Mouse (Mus musculus): ENCODE data around the gene Chsy1. TPM values are rescaled to one million over a fixed set of nuclear protein-coding genes. Genes with fewer than 3 reads are reported as not detected.

Chsy1 gene
- polyA plus RNA-seq, 1 experiment from 2014 or later: 9.9 TPM

DNA sequence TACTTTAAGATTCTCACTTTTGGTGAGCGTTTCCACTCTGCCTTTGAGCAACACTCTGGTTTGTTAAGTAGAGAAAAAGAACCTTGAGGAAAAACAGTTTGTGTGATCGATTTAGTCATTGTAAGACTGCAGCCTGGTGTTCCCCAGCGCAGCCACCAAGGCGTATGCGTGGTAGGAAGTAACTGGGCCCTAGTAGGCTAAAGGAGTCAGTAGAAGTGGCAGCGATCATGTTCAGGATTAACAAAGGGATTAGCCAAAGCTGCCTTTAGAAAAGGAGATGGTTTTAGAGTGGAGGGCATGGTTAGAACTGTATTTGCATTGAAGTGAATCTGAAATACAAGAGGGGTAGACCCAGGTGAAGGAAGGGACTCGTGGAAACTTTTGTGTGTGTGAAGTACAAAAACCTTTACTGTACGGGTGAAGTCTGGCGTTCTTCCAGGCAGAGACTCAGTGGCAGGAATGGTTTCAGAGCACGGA is 1.4 kb downstream of the Chsy1 start:
- Histone ChIP-seq H3K36me3 (no peaks in the 10 kb centered on the region), H3K4me2 (peak overlapping the region; percentile 98), H3K4me3 (replicated peaks) (peak overlapping the region; percentile 95), H3K9ac (replicated peaks) (peak overlapping the region; percentile 93), H3K9me3 (replicated peaks) (no peaks in the 10 kb centered on the region), H3K4me1 (peaks cover 48% of the 10 kb centered on the region), H3K27ac (replicated peaks) (peak overlapping the region; percentile 90), H3K27me3 (replicated peaks) (0 out of 2 replicates have a peak, but pooled peaks cover 3% of the 10 kb centered on the region)
- 2% methylated on average over 10 of the region's 10 CpGs for WGBS
- ATAC-seq (ENCODE audit: low FRiP score): no peak

- Histone ChIP-seq H3K9me3 (replicated peaks) (no peaks in the 10 kb centered on the region), H3K4me1 (peaks cover 52% of the 10 kb centered on the region), H3K4me3 (replicated peaks) (peak overlapping the region; percentile 95), H3K27me3 (replicated peaks) (0 out of 2 replicates have a peak, but pooled peaks cover 3% of the 10 kb centered on the region), H3K36me3 (no peaks in the 10 kb centered on the region), H3K27ac (replicated peaks) (no peak overlapping the region; the same call in 1 of the 2 replicates), H3K4me2 (peak overlapping the region; percentile 98), H3K9ac (replicated peaks) (peak overlapping the region; percentile 93; the same call in 1 of the 2 replicates)
- 56% methylated on average over 10 of the region's 10 CpGs for WGBS
- no peak for ATAC-seq (ENCODE audit: low FRiP score)
These were observed 1.9 kb downstream of the Chsy1 start for GRCm38 (mm10) chr7:66111211-66111610.

GRCm38 (mm10) chr7:66113561-66113960 is 4.2 kb downstream of the Chsy1 start:
- H3K36me3 ChIP-seq: no peaks in the 10 kb centered on the region
- H3K4me2 ChIP-seq: peak overlapping the region; percentile 23
- WGBS: 83% methylated on average over 3 of the region's 3 CpGs

GRCm38 (mm10) chr7:66115821-66116343 is 6.6 kb downstream of the Chsy1 start:
- no peaks in the 10 kb centered on the region for H3K27me3 ChIP-seq (replicated peaks)
- no peaks in the 10 kb centered on the region for H3K9me3 ChIP-seq (replicated peaks)
- 79% methylated on average over 11 of the region's 11 CpGs for WGBS
- H3K4me3 ChIP-seq (replicated peaks): no peak overlapping the region
- H3K4me1 ChIP-seq: peaks cover 67% of the 10 kb centered on the region
- no peak overlapping the region for H3K27ac ChIP-seq (replicated peaks)
- no peak for ATAC-seq (ENCODE audit: low FRiP score)
- H3K4me2 ChIP-seq: no peak overlapping the region
- no peak overlapping the region for H3K9ac ChIP-seq (replicated peaks)
- no peaks in the 10 kb centered on the region for H3K36me3 ChIP-seq

More at GRCm38 (mm10) chr7:66113561-66113960, 4.2 kb downstream of the Chsy1 start:
- Histone ChIP-seq H3K27ac (replicated peaks) (no peak overlapping the region), H3K4me3 (replicated peaks) (no peak overlapping the region), H3K27me3 (replicated peaks) (no peaks in the 10 kb centered on the region), H3K4me1 (peaks cover 61% of the 10 kb centered on the region), H3K9ac (replicated peaks) (no peak overlapping the region), H3K9me3 (replicated peaks) (no peaks in the 10 kb centered on the region)
- no peak for ATAC-seq (ENCODE audit: low FRiP score)

- H3K4me3 ChIP-seq (replicated peaks): no peak overlapping the region
- no peaks in the 10 kb centered on the region for H3K36me3 ChIP-seq
- H3K4me1 ChIP-seq: peaks cover 61% of the 10 kb centered on the region
- 83% methylated on average over 8 of the region's 8 CpGs for WGBS
- no peaks in the 10 kb centered on the region for H3K27me3 ChIP-seq (replicated peaks)
- no peak for ATAC-seq (ENCODE audit: low FRiP score)
- H3K9ac ChIP-seq (replicated peaks): no peak overlapping the region
- no peak overlapping the region for H3K27ac ChIP-seq (replicated peaks)
- no peaks in the 10 kb centered on the region for H3K9me3 ChIP-seq (replicated peaks)
- H3K4me2 ChIP-seq: no peak overlapping the region
These were observed 7.7 kb downstream of the Chsy1 start for GRCm38 (mm10) chr7:66116906-66117482.

GRCm38 (mm10) chr7:66118046-66118445 is 8.7 kb downstream of the Chsy1 start:
- no peaks in the 10 kb centered on the region for H3K9me3 ChIP-seq (replicated peaks)
- H3K4me2 ChIP-seq: no peak overlapping the region
- no peaks in the 10 kb centered on the region for H3K36me3 ChIP-seq
- WGBS: 82% methylated on average over 3 of the region's 3 CpGs
- no peak overlapping the region for H3K27ac ChIP-seq (replicated peaks)
- peaks cover 54% of the 10 kb centered on the region for H3K4me1 ChIP-seq
- no peaks in the 10 kb centered on the region for H3K27me3 ChIP-seq (replicated peaks)
- no peak overlapping the region for H3K4me3 ChIP-seq (replicated peaks)
- H3K9ac ChIP-seq (replicated peaks): no peak overlapping the region
- no peak for ATAC-seq (ENCODE audit: low FRiP score)

- H3K36me3 ChIP-seq: no peaks in the 10 kb centered on the region
- no peaks in the 10 kb centered on the region for H3K9me3 ChIP-seq (replicated peaks)
- WGBS: 63% methylated on average over 7 of the region's 7 CpGs
- peaks cover 47% of the 10 kb centered on the region for H3K4me1 ChIP-seq
- ATAC-seq (ENCODE audit: low FRiP score): no peak
- no peak overlapping the region for H3K9ac ChIP-seq (replicated peaks)
- no peak overlapping the region for H3K27ac ChIP-seq (replicated peaks)
- H3K27me3 ChIP-seq (replicated peaks): no peaks in the 10 kb centered on the region
- H3K4me2 ChIP-seq: no peak overlapping the region
- H3K4me3 ChIP-seq (replicated peaks): no peak overlapping the region
These were observed 9.5 kb downstream of the Chsy1 start for GRCm38 (mm10) chr7:66118796-66119195.

GRCm38 (mm10) chr7:66120139-66120538 is 10.8 kb downstream of the Chsy1 start:
- Histone ChIP-seq H3K4me2 (no peak overlapping the region), H3K27ac (replicated peaks) (no peak overlapping the region; the same call in 1 of the 2 replicates), H3K9ac (replicated peaks) (no peak overlapping the region), H3K4me3 (replicated peaks) (no peak overlapping the region), H3K9me3 (replicated peaks) (no peaks in the 10 kb centered on the region), H3K36me3 (no peaks in the 10 kb centered on the region), H3K4me1 (peaks cover 40% of the 10 kb centered on the region), H3K27me3 (replicated peaks) (no peaks in the 10 kb centered on the region)
- no peak for ATAC-seq (ENCODE audit: low FRiP score)
- WGBS: 60% methylated on average over 1 of the region's 1 CpGs

- ATAC-seq (ENCODE audit: low FRiP score): no peak
- no peak overlapping the region for H3K4me3 ChIP-seq (replicated peaks)
- 44% methylated on average over 7 of the region's 7 CpGs for WGBS
- peaks cover 3% of the 10 kb centered on the region; the same call in 1 of the 2 replicates for H3K36me3 ChIP-seq
- no peak overlapping the region for H3K4me2 ChIP-seq
- H3K9me3 ChIP-seq (replicated peaks): no peaks in the 10 kb centered on the region
- no peak overlapping the region for H3K9ac ChIP-seq (replicated peaks)
- peaks cover 34% of the 10 kb centered on the region for H3K4me1 ChIP-seq
- no peak overlapping the region; the same call in 1 of the 2 replicates for H3K27ac ChIP-seq (replicated peaks)
- H3K27me3 ChIP-seq (replicated peaks): no peaks in the 10 kb centered on the region
These were observed 11.5 kb downstream of the Chsy1 start for GRCm38 (mm10) chr7:66120702-66121396.

GRCm38 (mm10) chr7:66124551-66124968 is 15.2 kb downstream of the Chsy1 start:
- Histone ChIP-seq H3K9me3 (replicated peaks) (no peaks in the 10 kb centered on the region), H3K36me3 (peaks cover 8% of the 10 kb centered on the region; the same call in 1 of the 2 replicates), H3K4me3 (replicated peaks) (no peak overlapping the region), H3K27ac (replicated peaks) (no peak overlapping the region), H3K4me1 (peaks cover 51% of the 10 kb centered on the region), H3K27me3 (replicated peaks) (no peaks in the 10 kb centered on the region), H3K9ac (replicated peaks) (no peak overlapping the region), H3K4me2 (no peak overlapping the region)
- WGBS: 77% methylated on average over 11 of the region's 11 CpGs
- no peak for ATAC-seq (ENCODE audit: low FRiP score)

GRCm38 (mm10) chr7:66125368-66125767 is 16.1 kb downstream of the Chsy1 start:
- no peak overlapping the region for H3K4me2 ChIP-seq
- H3K9me3 ChIP-seq (replicated peaks): no peaks in the 10 kb centered on the region
- H3K4me3 ChIP-seq (replicated peaks): no peak overlapping the region
- no peak overlapping the region for H3K27ac ChIP-seq (replicated peaks)
- WGBS: 91% methylated on average over 14 of the region's 14 CpGs
- no peak overlapping the region for H3K9ac ChIP-seq (replicated peaks)
- H3K4me1 ChIP-seq: peaks cover 43% of the 10 kb centered on the region
- peaks cover 9% of the 10 kb centered on the region; the same call in 1 of the 2 replicates for H3K36me3 ChIP-seq
- ATAC-seq (ENCODE audit: low FRiP score): no peak
- no peaks in the 10 kb centered on the region for H3K27me3 ChIP-seq (replicated peaks)
